Mouse (Mus musculus): ENCODE measurements at regions not wholly inside any gene's neighbourhood (a gene's known extent, or its start where the extent isn't known, plus 50 kb on each side); places are given as distances from the start of the nearest gene placed in this dataset.

DNA sequence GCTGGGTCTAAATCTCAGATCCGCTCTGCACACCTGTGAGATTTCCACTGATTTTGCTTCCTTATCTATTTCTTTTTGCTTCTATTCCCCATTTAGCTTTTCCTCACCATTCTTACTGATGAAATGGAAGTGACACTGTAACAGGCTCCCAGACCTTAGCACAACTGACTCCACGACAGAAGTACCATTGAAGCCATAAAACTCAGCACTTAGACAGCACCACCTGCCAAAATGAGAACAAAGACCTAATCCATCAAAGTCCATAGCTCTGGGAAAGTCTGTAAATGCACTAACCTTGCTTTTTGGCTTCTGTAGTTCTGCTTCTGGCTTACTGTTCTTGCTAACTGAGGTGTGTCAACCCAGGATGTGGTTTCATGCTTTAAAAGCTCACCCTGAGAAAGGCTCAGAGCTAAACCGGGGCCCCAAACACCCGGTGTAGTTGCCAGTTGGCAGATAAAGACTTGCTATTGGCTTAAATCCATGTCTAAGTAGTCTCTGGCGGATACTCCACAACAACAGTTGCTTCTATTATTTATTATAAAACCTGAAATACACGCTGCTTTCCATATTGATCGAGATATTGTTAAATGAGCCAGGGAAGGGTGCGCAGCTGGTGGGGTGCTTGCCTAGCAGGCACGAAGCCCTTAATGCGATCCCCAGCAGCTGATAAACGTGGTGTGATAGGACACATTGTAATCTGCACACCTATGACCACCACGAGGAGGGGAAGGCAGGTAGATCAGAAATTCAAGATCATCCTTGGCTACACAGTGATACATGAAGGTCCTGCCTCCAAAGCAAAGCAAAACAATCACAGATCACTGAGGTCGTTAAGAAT lies 414.9 kb upstream of the Hs6st1 start:
- H3K27ac ChIP-seq (ENCODE audit: low read depth, low read length) = no peak overlapping the region
- WGBS = 69% methylated on average over 13 of the region's 13 CpGs
- H3K9ac ChIP-seq (ENCODE audit: low read depth, low read length) = no peak overlapping the region
- H3K9me3 ChIP-seq (ENCODE audit: control insufficient read depth) = no peaks in the 10 kb centered on the region
- no peak for ATAC-seq
- H3K27me3 ChIP-seq (replicated peaks; ENCODE audit: control insufficient read depth, insufficient read depth, low read length) = no peaks in the 10 kb centered on the region
- H3K4me3 ChIP-seq (ENCODE audit: low read depth, low read length) = no peak overlapping the region
- no peaks in the 10 kb centered on the region for H3K4me1 ChIP-seq (replicated peaks; ENCODE audit: control insufficient read depth, insufficient read depth, low read length)
- no peak for TF ChIP-seq CTCF (IDR thresholded peaks at IDR 0.05; ENCODE audit: low read depth)
- no peak overlapping the region for H3K4me2 ChIP-seq (replicated peaks; ENCODE audit: low read depth)
- H3K36me3 ChIP-seq (ENCODE audit: control insufficient read depth, insufficient read depth) = no peaks in the 10 kb centered on the region

DNA sequence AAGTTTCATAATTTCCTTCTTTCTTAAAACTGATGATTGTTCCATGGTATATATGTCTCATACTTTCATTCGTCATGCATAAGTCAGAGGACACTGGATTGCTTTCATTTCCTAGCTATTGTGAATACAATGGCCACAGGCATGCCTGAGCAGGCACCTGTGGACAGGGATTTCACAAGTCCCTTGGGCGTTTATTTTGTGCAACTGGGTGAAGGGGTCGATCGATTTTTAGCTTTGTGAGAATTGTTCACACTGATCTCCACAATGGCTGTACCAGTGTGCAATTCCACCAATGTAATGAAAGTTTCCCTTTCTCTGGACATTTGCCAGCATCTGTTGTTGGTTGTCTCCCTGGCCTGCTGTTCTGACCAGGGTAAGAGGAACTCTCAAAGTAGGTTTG lies 405.2 kb upstream of the Hs6st1 start:
- H3K36me3 ChIP-seq (ENCODE audit: control insufficient read depth, insufficient read depth) = no peaks in the 10 kb centered on the region
- WGBS = 88% methylated on average over 4 of the region's 4 CpGs
- no peaks in the 10 kb centered on the region for H3K27me3 ChIP-seq (replicated peaks; ENCODE audit: control insufficient read depth, insufficient read depth, low read length)

DNA sequence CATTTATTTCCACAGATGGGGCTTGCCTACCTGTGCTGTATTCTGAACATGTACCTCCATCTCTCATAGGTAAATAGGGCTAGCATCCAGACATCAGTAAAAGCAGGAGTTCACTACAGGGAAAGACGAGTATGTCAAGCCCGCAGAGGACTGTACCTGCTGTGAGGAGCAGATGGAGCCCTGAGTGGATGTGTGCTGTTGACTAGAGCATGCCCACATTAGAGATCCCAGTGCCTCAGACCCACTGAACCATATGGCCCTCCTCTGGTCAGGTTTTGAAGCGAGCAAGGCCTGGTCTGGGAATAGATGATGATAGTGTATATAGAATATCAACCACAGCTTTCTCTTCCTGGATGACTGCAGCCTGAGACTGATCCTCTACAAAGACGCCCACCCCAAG lies 394.7 kb upstream of the Hs6st1 start:
- H3K4me1 ChIP-seq (replicated peaks; ENCODE audit: control insufficient read depth, insufficient read depth, low read length) = no peaks in the 10 kb centered on the region
- 82% methylated on average over 4 of the region's 4 CpGs for WGBS
- TF ChIP-seq CTCF (IDR thresholded peaks at IDR 0.05; ENCODE audit: low read depth) = no peak
- H3K27me3 ChIP-seq (replicated peaks; ENCODE audit: control insufficient read depth, insufficient read depth, low read length) = no peaks in the 10 kb centered on the region
- H3K9me3 ChIP-seq (ENCODE audit: control insufficient read depth) = no peaks in the 10 kb centered on the region
- H3K9ac ChIP-seq (ENCODE audit: low read depth, low read length) = no peak overlapping the region
- H3K36me3 ChIP-seq (ENCODE audit: control insufficient read depth, insufficient read depth) = no peaks in the 10 kb centered on the region
- H3K4me3 ChIP-seq (ENCODE audit: low read depth, low read length) = no peak overlapping the region
- no peak overlapping the region for H3K27ac ChIP-seq (ENCODE audit: low read depth, low read length)
- H3K4me2 ChIP-seq (replicated peaks; ENCODE audit: low read depth) = no peak overlapping the region
- ATAC-seq = no peak

More for the DNA sequence above, 405.2 kb upstream of the Hs6st1 start:
- Histone ChIP-seq H3K9me3 (ENCODE audit: control insufficient read depth) (no peaks in the 10 kb centered on the region), H3K4me2 (replicated peaks; ENCODE audit: low read depth) (no peak overlapping the region), H3K27ac (ENCODE audit: low read depth, low read length) (no peak overlapping the region), H3K4me3 (ENCODE audit: low read depth, low read length) (no peak overlapping the region), H3K4me1 (replicated peaks; ENCODE audit: control insufficient read depth, insufficient read depth, low read length) (no peaks in the 10 kb centered on the region), H3K9ac (ENCODE audit: low read depth, low read length) (no peak overlapping the region)
- no peak for ATAC-seq
- TF ChIP-seq CTCF (IDR thresholded peaks at IDR 0.05; ENCODE audit: low read depth) = no peak

DNA sequence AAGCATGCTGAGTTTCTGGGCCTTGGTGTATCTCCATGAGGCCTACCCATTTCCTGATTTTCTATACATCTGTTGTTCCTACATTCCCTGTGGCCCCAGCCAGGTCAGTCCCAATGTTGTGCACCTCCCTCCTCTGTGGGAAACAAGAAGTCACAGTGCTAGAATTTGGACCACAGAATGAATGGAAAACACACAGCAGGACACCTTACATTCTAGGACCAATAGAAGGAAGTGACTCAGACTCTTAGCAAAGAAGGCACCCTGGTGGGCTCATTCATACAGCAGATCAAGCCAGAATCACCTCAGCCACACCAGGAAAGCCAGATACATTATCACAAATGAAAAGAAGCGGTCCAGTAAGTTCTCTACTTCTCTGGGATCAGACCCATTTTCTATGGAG lies 394.2 kb upstream of the Hs6st1 start:
- no peak overlapping the region for H3K4me2 ChIP-seq (replicated peaks; ENCODE audit: low read depth)
- no peak for TF ChIP-seq CTCF (IDR thresholded peaks at IDR 0.05; ENCODE audit: low read depth)

DNA sequence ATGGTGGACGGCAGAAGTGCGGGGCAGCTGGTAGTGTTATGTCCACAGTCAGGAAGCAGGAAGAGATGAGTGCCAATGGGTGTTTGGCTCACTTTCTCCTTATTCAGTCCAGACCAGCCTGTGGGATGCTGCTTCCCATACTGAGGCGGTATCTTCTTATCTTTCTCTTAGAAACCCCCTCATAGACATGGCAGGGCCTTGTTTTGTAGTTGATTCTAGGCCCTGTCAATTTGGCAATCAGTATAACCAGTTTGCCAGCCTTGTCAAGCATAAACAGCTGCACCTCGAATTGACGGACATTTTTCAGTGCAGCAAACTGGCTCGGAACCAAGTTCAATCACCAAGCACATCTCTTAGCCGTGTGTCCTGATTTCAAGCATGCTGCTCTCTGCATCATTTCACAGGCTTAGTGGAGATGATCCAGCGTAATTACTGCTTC lies 385.7 kb upstream of the Hs6st1 start:
- 81% methylated on average over 8 of the region's 8 CpGs for WGBS
- Histone ChIP-seq H3K4me2 (replicated peaks; ENCODE audit: low read depth) (no peak overlapping the region), H3K27ac (ENCODE audit: low read depth, low read length) (no peak overlapping the region), H3K36me3 (ENCODE audit: control insufficient read depth, insufficient read depth) (no peaks in the 10 kb centered on the region), H3K4me1 (replicated peaks; ENCODE audit: control insufficient read depth, insufficient read depth, low read length) (no peaks in the 10 kb centered on the region), H3K4me3 (ENCODE audit: low read depth, low read length) (no peak overlapping the region), H3K27me3 (replicated peaks; ENCODE audit: control insufficient read depth, insufficient read depth, low read length) (no peaks in the 10 kb centered on the region), H3K9ac (ENCODE audit: low read depth, low read length) (no peak overlapping the region), H3K9me3 (ENCODE audit: control insufficient read depth) (no peaks in the 10 kb centered on the region)
- no peak for TF ChIP-seq CTCF (IDR thresholded peaks at IDR 0.05; ENCODE audit: low read depth)
- ATAC-seq = no peak

More for the DNA sequence above, 394.2 kb upstream of the Hs6st1 start:
- no peak for ATAC-seq
- Histone ChIP-seq H3K27ac (ENCODE audit: low read depth, low read length) (no peak overlapping the region), H3K4me3 (ENCODE audit: low read depth, low read length) (no peak overlapping the region), H3K9me3 (ENCODE audit: control insufficient read depth) (no peaks in the 10 kb centered on the region), H3K36me3 (ENCODE audit: control insufficient read depth, insufficient read depth) (no peaks in the 10 kb centered on the region), H3K9ac (ENCODE audit: low read depth, low read length) (no peak overlapping the region), H3K27me3 (replicated peaks; ENCODE audit: control insufficient read depth, insufficient read depth, low read length) (no peaks in the 10 kb centered on the region), H3K4me1 (replicated peaks; ENCODE audit: control insufficient read depth, insufficient read depth, low read length) (no peaks in the 10 kb centered on the region)
- 96% methylated on average over 1 of the region's 1 CpGs for WGBS

DNA sequence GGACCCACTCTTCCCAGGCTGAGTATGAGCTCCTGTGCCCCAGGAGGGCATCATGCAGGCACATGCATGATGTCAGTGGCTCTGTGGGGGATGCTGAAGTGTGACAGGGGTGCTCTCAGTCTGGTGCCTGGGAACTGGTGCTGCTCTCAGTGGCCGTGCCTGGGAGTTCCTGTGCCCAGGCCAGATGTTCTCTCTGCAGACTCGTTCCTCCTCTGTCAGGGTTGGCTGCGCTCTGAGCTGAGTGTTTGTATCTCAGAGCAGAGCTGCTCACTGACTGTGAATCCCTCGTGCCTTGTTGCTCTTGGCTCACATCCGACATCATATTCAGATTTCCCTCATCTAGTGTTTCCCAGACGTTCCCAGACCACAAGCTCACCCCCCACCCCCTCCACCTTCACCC lies 382.5 kb upstream of the Hs6st1 start:
- Histone ChIP-seq H3K9me3 (ENCODE audit: control insufficient read depth) (no peaks in the 10 kb centered on the region), H3K27me3 (replicated peaks; ENCODE audit: control insufficient read depth, insufficient read depth, low read length) (no peaks in the 10 kb centered on the region), H3K36me3 (ENCODE audit: control insufficient read depth, insufficient read depth) (no peaks in the 10 kb centered on the region), H3K4me1 (replicated peaks; ENCODE audit: control insufficient read depth, insufficient read depth, low read length) (no peaks in the 10 kb centered on the region), H3K4me2 (replicated peaks; ENCODE audit: low read depth) (no peak overlapping the region), H3K9ac (ENCODE audit: low read depth, low read length) (no peak overlapping the region), H3K4me3 (ENCODE audit: low read depth, low read length) (no peak overlapping the region), H3K27ac (ENCODE audit: low read depth, low read length) (no peak overlapping the region)
- TF ChIP-seq CTCF (IDR thresholded peaks at IDR 0.05; ENCODE audit: low read depth) = no peak
- WGBS = 55% methylated on average over 6 of the region's 6 CpGs
- ATAC-seq = no peak

Data from intestine, postnatal 0 days (tissue).